Mouse (Mus musculus): ENCODE results near the gene Fbln1.
A peak's percentile ranks its signal among the peaks of the same experiment; 100 is the strongest.

Gene Fbln1

DNA sequence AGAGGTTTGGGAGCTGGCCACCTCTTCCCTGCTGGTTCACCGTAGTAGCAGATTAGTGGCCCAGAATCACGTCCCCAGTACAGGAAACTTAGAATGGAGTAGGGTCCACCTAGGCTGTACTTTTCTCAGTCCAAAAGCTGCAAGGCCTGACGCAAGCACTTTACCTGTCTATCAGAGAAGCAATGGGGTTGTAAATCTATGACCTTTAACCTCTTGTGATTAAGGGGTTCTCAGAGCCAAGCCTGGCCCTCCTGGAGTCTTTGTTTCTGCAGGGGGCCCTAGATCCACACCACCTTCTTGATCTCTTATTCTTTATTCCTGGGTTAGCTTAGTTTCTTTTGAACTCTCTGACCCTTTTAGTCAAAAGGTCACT is 940 bp downstream of the Fbln1 start:
- no peak for DNase-seq (ENCODE audit: low spot score)

DNA sequence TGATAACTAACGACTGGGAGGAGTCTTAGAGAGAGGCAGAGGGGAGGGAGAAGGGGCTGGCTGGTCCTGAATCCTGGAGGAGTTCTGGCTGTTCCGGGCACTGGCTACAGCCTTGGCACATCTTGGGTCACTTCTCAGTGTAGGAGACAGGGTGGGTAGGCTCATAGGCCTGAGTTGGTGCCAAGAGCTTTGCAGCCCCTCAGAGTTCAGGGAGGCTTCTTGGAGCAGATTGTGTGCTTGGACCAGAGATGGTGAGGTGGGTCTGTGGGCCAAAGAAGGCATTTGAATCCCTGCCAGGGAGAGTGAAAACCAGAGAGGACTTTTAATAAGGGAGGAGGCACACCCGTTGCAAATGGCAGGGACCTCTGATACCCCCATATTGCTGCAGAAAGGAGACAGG is 1.3 kb downstream of the Fbln1 start:
- no peak for DNase-seq (ENCODE audit: low spot score)

DNA sequence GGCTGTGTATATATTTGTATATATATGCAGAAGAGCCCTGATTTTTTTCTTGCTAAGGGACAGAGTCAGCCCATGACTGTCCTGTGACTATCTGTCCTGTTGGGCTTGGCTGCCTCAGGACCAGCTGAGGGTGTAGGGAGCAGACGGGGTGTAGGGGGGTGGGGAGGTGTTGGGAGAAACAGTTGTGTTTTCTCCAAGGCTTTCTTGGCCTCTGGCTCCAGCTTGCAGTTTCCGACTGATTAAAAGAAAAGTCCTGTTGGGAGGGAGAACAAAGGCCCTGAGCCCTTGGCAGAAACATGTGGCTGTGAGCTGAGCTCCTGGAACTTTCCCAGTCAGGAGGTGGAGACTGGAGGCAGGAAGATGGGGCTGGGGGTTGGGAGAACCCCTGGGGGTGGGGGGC is 2.0 kb downstream of the Fbln1 start:
- DNase-seq (ENCODE audit: low spot score), result peak; percentile 52

DNA sequence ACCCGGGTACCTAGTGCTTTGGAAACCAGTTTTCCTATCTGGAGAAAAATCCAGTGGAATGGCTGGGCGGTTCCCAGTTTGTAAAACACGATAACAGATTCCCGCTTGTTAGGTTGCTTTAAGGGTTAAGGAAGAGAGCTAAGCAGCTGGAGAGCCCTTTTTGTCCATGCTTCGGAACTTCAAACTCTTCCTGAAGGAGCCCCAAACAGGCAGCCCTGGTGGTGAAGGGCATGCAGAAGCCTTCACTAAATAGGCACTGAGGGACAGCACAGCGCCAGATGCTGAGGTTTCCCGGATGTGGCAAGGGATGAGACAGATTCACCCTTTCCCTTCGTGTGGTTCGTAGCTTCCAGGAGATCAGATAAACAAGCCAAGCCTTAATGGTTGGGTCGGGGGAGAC is 2.6 kb downstream of the Fbln1 start:
- DNase-seq (ENCODE audit: low spot score), result no peak

DNA sequence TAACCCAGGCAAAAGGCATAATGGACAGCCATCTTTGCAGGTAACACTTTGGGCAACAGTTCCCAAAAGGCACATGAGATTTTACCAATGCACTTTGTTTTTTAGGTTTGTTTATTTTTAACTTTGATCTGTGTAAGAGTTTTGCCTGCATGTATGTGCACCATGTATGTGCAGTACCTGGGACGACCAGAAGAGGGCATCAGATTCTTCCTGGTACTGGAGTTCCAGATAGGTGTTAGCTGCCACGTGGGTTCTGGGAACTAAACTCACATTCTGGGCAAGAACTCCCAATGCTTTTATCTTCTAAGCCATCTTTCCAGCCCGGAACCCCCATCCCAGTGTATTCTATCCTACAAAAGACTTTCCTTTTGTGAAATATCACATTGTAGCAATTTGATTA is 3.6 kb downstream of the Fbln1 start:
- peak; percentile 59 for DNase-seq (ENCODE audit: low spot score)

DNA sequence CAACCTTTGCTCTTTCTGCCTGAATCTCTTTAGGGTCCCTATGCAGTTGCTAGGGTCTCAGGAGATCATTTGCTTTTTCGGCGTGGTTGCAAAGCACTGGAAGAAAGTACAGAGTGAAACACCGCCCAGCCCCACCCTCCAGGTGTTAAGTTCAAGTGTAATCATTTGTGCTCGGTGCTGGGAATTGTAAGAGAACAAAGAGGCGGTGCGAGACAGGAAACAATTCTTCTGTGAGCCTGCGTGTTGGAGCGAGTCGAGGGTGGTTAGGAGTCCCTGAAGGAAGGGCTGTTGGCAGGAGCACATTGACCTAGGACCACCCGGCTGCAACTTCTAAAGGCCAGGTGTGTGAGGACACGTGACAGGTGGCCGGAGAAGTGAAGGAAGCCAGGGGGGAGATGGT is 4.9 kb downstream of the Fbln1 start:
- no peak for DNase-seq (ENCODE audit: low spot score)

DNA sequence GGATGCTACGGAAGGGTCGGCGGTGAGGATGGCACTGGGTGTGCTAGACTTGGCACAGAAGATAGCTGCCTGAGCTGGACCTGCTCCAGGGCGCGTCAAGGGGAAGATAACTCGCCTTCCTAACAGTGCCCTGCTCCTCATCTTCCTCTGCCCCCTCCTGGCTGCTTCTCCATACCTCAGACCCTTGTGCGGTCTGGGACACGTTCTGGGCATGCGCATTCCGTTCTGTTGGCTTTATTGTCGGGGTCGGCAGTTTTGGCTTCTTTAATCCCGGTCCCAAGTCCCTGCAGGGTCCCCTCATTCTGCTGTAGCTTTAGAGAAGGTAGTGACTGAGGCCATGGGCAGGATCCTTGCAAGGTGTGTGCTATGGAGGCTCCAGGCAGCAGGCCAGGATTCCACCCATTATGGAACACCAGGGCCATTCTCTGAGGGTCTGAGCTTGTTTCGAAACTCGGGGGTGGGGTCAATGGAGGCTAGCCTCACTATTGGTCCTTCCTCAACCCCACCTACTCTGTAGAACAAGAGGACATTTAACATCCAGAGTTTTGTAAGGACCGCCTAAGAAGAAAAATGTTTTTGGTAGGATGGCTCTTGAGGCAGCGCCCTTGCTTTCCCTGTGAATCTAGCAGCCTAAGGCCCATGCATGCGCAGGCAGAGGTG is 5.5 kb downstream of the Fbln1 start:
- DNase-seq (ENCODE audit: low spot score), result no peak

DNA sequence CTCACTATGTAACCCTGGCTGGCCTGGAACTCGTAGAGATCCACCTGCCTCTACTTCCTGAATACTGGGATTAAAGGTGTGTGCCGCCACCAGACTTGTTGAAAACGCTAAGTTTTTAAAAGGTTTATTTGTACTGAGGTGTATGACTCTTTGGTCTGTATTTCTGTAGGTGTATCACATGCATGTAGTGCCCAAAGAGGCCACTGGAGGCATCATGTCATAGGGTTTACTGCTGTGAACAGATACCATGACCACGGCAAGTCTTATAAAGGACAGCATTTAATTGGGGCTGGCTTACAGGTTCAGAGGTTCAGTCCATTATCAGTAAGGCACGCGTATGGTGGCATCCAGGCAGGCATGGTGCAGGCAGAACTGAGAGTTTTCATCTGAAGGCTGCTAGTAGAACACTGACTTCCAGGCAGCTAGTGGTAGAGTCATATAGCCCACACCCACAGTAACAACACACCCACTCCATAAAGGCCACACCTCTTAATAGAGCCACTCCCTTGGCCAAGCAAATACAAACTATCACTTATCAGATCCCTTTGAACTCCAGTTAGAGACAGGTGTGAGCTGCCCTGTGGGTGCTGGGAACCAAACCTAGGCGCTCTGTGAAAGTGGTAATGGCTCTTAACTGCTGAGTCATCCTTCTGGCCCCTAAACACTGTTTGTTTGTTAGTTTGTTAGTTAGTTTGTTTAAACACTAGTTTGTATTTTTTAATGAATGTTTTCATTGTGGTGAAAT is 10.5 kb downstream of the Fbln1 start:
- no peak for DNase-seq (ENCODE audit: low spot score)

DNA sequence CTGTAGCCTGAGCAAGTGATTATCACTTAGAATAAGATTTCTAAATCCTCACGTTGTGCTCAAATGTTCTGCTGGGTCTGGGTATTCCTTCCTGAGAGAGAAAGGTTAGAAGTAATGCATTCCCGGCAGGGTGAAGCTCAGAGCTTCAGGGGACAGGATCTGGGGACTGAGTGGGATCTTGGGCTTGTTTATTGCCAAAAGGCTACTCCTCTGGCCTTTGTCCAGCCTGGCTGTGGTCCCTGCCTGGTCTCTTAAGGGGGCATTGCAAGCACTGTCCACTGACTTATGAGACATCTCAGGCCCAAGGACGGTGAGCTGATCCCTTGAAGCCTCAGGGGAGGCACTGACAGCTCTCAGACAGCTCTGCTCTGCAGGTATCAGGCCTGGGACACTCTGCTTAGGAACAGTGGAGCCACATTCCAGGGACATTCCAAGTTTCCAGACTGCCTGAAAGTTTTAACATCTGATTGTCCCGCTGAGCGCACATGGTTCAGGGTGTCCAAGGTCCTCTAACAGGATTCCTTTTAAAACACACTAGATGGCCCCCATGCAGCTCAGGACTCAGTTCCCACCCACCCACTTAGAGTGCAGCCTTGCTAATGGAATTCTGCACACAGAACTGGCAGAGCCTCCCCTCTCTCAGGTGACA is 13.0 kb downstream of the Fbln1 start:
- no peak for DNase-seq (ENCODE audit: low spot score)

DNA sequence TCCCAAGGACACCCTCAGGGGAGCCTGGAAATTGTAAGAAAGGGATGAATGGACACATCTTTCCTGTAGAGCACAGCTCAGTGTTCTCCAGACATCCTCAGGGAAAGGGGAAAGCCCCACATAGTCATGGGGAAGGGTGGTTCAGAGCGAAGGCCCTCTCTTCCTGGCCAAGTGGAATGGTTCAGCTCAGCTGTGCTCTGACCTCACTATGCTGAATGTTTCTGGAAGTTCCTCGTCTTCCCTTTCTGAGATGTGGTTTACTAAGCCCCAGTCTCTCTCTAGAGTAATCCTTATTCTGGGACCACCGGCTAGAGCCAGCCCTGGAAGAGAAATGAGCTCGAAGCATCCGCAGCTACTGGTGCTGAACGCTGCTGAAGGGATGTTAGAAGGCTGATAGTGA is 14.6 kb downstream of the Fbln1 start:
- no peak for DNase-seq (ENCODE audit: low spot score)

DNA sequence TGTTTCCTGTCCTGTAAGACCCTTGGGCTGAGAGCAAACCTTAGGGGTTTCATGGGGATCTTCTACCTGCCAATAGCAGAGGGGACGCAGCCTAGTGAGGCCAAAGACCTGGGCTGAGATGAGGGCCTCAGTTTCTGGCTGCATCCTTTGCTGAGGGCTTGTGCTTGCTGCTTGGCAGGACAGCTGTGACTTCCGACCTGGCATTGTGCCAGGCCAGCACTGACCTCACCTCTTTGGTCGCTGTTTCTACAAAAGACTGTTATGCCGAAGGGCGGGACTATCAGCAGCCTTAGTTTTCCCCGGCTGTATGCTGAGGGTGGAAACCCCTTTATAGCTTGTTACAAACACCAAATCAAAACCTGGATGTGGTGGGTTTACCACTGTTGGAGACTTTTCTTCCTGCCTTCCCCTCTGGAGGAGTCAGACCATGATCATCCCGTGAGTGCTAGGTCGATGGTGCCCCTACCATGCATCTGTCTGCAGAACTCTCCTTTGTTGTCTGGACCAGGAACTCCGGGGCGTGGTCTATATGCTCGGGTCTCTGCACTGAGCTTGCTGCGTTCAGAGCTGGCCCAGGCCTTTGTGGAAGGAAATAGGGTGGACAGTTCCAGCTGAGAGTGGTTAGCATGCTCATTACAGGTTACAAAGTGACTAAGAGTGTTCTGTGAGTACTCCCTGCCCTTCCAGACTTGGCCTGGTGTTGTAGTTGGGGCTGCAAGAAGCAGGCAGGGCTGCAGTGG is 15.5 kb downstream of the Fbln1 start:
- no peak for DNase-seq (ENCODE audit: low spot score)

DNA sequence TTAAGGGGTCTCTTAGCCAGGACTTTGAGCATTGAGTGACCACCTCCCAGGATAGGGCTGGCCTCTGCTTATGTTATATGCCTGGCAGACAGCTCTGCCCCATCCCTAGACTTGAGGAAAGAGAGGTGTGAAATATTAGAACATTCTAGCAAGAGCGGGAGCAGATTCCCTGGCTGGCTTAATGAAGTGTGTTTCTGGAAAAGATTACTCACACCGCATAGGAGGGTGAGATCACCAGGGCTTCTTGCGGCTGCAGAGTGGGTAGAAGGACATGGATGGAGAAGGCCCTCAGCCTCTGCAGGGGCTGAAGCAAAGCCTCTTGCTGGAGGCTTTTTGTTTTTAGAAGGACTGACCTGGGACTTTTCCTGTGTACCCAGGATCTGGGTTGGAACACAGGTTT is 19.9 kb downstream of the Fbln1 start:
- DNase-seq (ENCODE audit: low spot score), result no peak

DNA sequence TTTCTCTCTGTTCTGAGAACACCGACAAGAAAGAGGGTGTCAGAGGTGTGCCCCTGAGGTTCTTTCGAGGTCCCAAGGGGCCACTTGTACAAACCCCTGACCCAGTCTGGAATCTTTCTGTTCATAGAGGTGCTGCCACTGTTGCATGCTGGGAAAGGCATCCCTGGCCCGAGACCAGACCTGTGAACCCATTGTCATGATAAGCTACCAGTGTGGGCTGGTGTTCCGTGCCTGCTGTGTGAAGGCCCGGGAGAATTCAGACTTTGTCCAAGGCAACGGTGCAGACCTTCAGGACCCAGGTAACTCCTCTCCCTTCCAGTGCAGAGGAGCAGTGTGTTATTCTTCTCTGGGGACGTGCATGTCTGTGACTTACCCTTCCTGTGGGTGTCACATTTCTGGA is 21.1 kb downstream of the Fbln1 start:
- no peak for DNase-seq (ENCODE audit: low spot score)

DNA sequence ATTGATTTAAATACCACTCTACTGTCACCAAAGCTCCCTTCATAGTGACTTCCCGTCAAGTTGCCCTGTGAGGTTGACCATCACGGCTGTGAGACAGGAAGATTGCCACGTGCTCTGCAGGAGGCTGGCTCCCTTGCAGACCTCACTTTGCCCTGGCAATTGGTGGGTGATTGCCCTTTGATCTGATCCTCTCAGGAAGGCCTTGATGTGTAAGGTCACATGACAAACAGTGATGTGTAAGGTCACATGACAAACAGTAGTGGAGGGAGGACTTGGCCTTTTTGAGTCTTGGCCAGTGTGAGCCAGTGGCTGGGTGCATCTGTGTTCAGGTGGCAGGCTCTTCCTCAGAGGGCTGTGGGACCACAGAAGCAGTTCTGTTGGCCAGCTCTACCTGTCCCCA is 22.8 kb downstream of the Fbln1 start:
- DNase-seq (ENCODE audit: low spot score), result no peak

DNA sequence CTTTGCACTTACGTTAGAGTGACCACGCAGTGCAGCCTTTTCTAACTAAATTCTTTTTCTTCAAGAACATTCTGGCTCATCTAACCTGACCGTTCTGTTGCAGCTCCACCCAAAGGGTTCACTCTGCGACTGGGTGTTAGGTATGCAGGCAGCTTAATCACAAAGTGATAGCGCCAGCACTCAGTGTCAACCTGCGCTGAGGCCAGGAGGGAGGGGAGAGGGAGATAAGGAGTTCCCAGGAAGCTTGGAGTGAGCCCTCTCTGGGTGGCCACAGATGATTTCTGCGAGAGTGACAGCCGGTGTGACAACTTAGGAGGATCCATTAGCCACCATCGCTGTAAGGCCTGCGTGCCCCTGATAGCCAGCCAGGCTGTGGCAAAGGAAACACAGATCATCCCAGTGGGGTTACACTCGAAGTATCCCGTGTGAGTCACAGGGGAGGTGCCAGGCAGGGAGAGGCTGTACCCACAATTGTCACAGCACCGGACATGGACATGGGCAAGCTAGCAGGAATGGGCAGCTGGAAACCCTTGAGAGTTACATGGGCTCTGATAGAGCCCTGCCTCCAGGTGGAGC is 24.3 kb downstream of the Fbln1 start:
- DNase-seq (ENCODE audit: low spot score), result no peak

DNA sequence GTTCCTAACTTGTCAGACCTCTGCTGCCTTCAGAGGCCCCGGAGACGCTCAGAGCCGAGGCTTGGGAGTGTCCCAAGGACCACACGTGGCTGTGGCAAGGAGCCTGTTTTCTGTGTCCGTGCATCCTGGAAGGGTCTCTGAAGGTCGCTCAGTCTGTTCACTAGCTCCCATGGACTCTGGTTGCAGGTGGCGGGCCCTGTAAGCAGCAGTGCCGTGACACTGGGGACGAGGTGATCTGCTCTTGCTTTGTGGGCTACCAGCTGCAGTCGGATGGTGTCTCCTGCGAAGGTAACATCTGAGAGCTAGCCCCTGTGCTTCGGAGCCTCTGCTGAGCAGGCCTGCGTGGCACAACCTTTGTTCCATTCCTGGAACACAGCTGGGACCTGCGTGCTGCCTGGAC is 24.9 kb downstream of the Fbln1 start:
- no peak for DNase-seq (ENCODE audit: low spot score)

DNA sequence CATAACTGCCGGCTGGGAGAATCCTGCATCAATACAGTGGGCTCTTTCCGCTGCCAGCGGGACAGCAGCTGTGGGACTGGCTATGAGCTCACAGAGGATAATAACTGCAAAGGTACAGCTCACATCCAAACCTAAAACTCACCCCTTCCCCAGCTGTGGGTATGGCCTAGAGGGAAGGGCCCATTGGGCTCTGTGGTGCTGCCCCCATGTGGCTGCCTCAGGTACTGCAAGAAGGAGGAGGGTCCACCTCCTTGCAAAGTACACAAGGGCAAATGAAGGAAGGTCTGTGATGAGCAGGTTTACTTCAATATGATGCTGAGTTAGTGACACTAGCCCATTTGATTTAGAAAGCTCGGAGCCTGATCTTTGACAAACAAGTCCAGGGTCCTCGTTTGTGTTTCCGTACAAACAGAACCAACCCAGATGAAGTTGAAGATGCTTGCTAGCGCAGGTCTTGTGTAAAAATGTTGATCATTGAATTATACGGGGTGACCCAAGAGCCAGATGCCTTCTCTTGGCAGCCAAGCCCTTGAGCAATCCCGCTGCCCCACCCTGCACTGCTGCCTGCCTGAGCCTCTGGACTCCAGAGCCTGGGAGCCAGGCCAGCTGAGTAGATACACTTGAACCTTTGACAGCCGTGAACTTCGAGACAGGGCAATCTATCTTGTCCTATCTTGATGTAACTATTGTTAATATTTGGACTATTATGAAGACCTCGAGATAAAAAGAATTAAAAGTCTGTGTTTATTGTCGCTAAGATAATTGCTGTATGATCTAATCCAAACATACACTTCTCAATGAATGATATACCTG is 25.9 kb downstream of the Fbln1 start:
- peak; percentile 64 for DNase-seq (ENCODE audit: low spot score)

DNA sequence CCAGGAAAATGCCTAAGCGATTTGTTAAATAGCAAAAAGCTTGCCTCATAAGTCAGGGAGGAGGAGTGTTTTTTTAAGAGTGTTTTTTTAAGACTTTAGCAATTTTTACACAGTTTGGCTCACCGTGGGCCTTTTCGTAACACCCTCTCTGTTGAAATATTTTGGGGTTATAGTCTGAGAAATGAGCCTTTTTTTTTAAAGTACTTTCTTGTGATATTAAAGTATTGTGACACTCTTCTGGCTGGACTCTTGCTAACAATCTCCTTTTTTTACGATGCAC is 26.4 kb downstream of the Fbln1 start:
- no peak for DNase-seq (ENCODE audit: low spot score)

DNA sequence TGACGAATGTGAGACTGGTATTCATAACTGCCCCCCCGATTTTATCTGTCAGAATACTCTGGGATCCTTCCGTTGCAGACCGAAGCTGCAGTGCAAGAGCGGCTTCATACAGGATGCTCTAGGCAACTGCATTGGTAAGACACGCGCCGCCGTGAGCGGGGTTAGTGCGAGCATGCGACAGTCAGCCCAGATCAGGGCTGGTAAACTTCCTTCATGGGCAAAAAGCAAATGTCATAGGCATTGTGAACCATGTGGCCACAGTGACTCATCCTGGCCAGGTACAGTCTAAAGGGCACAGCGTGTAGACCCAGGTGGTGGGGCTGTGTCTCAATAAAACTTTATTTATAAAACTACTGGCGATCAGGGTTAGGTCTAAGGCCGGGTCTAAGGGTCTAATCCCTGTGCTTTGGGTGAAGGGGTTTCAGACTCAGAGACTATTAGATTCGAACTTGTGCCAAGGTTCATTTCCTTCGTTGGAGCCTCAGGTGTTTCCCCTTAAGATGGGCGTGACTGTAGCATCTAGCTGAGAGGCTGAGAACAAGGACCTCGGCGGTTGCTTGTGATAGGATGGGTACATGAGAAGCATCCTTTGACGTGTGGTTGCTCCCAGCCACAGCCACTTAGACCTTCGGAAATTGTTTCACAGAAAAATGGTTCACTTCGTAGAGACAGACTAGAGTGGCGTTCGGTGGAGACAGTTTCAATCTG is 26.9 kb downstream of the Fbln1 start:
- DNase-seq (ENCODE audit: low spot score), result no peak

DNA sequence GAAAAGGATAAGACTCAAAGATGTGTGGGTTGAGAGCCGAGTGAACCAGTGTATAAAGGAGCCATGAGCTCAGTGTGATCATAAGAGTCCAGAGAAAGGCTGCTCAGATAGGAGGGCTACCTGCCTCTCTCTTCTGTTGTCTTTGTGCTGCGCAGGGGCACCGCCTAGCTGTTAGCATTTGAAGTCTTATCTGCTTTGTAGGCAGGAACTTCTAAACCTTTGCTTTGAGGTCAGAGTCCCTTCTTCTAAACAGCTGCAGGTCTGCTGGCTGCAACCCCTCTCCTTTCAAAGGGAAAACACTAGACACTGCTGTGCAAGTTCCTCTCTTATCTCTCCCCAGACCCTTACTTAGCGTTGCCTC is 27.5 kb downstream of the Fbln1 start:
- DNase-seq (ENCODE audit: low spot score), result no peak

DNA sequence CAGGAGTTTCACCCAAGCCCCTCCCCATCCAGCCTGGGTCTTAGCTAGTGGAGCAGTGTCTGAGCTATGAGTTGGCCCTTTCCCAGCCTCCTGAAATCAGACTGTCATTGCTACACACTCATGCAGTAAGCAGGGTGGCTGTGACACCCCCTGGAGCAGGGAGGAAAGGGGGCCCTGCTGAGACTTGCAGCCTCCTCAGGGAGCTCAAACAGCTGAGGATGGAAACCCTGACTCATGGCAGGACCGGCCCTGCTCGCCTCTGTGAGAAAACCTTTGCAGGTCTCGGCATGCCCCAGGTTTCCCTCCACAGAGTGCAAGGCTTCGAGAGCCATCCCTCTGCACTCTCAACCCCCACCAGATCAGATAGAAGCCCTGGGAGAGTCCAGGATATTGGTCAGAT is 27.9 kb downstream of the Fbln1 start:
- no peak for DNase-seq (ENCODE audit: low spot score)

Measured in testis, postnatal 14 days (tissue).